Mouse (Mus musculus) kidney, adult 8-10 months (tissue): ENCODE data around the gene Mndal.
"Not testable (repeated sequence)": the region's sequence is repeated elsewhere in the genome, so short reads cannot be mapped to it uniquely, and the experiment has no call there.

Experiments
- DNase-seq, 2 experiments: peaks; one replicate each; pipeline ENCODE4 v3.0.0; 2022

Gene Mndal

DNA sequence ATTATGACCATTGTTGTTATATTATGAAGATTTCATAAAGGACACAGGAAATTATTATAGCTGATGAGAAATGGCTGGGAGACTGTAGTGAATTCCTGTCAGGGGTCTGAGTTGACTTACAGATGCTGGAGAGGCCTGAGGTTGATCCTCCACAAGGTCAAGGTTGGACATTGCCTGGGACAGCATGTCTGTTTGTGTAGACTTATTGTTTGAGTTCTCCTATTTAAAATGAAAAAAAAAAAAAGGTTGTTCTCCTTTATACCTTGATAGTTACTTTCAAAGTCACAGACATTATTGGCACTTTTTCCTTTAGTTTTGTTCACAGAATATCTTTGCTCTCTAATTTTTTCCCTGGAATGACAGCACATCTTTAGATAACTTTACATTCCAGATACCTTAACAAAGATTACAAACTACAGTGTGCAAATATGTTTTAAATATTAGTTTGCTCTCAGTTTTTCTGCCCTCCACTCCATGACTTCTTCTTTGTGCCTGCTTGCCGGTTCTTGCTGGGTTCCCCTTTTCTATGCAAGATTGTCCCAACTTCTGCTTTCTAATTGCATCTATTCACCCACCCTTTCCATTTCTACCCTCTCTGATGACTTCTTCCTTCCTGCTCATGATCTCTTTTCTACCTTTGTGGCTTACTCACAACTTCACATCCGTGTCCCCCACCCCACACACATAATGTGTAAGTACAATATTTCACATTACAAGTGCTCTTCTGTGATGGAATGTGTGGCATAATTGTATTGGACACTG, 55.1 kb downstream of the Mndal start:
- DNase-seq: not testable (repeated sequence)

DNA sequence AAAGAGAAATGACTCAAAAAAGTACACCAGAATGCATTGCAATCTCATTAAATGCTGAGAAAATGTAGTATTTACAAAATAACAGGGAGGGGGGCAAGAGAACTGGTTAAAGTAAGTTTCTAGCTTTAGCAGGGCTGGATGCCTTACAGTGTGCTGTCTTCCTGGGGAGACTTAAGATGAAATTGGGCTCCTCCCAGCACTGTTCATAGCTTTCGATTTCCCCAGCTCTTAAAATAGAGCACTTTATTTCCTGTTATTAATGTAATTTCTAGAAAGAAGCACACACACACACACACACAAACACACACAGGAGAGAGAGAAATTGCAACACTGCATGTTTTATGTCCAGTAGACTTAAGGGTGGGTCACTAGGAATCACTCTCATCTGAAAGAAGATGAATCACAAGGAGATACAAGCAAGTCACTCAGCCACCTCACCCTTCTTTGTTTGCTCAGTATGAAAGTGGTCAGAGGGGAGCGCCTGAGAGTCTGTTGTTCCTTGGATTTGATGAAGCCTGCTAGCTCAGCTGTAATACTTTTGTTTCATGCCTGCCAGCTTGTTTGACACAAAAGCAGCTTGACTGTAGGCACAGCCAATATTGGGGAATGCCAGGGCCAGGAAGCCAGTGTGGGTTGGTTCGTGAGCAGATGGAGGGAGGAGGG, 62.2 kb downstream of the Mndal start:
- DNase-seq: peak; percentile 7 to 21

DNA sequence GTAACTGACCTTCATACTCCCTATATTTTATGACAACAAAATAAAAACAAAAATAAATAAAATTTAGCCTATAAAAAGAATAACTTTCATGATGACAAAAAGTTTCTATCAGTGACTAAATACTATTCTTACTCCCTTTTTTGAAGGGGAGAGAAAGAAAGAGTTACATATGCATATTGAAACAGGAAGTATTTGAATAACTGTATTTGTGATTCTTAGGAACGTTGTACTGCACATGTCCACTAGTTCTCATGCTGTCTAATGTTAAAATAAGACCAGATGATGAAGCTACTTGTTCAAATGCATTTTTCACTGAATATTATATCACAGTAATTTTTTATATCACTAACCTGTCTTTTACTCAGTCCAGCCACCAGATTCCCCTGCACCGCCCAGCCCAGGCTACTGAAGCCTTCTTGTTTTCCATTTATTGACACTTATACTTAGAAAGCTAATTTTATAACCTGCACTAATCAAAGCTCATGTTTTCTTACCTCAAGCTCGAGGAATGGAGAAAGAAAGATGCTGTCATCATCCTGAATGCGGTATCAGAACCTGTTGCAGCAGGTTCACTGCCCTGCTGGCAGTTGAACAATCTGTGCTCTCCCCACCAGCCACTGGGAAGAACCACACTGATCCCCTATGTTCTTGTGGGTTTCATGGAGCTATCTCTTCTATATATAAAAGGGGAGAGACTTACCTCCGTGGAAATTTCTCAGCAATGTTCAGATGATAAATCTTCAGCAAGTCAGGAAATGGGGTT, 62.9 kb downstream of the Mndal start:
- DNase-seq: not testable (repeated sequence)

- not testable (repeated sequence) for DNase-seq
Measured at GRCm38 (mm10) chr1:173878264-173878663, 64.0 kb downstream of the Mndal start.

GRCm38 (mm10) chr1:173877125-173877524, 65.2 kb downstream of the Mndal start:
- DNase-seq: not testable (repeated sequence)

GRCm38 (mm10) chr1:173868586-173868985, 73.7 kb downstream of the Mndal start:
- DNase-seq: not testable (repeated sequence)

- no peak for DNase-seq
Measured at GRCm38 (mm10) chr1:173866504-173866903, 75.8 kb downstream of the Mndal start.

DNA sequence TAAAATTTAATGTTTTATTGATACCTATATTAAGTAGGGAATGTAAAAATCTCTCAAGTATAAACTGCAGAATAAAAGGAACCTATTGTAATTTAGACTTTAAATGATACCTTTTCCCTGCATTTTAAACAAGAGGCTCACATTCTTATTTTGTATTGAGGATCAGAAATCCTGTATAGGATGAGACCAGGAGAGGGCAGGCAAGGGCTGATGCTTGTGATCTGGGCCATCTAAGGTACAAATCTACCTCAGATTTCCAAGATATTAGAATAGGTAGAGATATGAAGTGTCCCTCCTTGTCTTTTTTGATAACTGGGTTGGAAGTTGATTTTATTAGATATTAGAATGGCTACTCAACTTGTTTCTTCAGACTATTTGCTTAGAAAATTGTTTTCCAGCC, 88.6 kb downstream of the Mndal start:
- not testable (repeated sequence) for DNase-seq

- not testable (repeated sequence) for DNase-seq
Measured at GRCm38 (mm10) chr1:173852853-173853252, 89.4 kb downstream of the Mndal start.

- DNase-seq: not testable (repeated sequence)
Measured at GRCm38 (mm10) chr1:173846193-173846592, 96.1 kb downstream of the Mndal start.

DNA sequence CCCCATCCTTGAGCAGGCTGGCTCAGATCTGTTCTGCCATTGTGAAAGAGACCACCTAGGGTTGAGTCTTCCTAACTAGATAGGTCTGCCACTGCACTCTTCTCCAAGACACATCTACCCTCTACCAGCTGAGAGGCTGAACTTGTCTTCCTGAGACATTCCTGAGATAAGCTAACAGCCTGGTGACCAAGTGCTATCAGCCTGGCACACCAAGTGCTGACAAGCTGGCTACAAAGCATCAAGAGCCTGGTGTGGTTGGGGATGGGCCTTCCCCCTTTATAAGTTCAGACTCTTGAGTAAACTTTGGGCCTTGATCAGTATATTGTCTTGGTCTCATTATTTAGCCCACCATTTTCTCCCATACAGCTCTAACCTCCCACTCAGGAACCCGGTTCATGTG, 97.5 kb downstream of the Mndal start:
- no peak for DNase-seq

DNA sequence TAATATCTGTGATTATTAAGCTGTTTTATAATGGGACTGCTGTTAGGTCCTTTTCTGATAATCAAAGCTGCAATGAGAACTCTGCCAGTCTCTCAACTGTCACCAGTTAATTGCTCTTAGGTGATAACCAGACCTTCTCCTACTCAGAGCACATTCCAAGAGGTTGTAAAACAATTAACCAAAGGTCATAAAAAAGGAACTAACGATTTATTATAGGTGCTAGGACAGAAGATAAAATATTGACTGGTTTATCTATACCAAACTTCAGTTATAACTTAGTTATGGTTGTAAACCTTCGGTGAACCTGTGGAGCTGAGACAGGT, 120.8 kb downstream of the Mndal start:
- not testable (repeated sequence) for DNase-seq

GRCm38 (mm10) chr1:173820794-173821480, 121.4 kb downstream of the Mndal start:
- not testable (repeated sequence) for DNase-seq

- DNase-seq: not testable (repeated sequence)
Measured at GRCm38 (mm10) chr1:173809294-173809693, 133.0 kb downstream of the Mndal start.

DNA sequence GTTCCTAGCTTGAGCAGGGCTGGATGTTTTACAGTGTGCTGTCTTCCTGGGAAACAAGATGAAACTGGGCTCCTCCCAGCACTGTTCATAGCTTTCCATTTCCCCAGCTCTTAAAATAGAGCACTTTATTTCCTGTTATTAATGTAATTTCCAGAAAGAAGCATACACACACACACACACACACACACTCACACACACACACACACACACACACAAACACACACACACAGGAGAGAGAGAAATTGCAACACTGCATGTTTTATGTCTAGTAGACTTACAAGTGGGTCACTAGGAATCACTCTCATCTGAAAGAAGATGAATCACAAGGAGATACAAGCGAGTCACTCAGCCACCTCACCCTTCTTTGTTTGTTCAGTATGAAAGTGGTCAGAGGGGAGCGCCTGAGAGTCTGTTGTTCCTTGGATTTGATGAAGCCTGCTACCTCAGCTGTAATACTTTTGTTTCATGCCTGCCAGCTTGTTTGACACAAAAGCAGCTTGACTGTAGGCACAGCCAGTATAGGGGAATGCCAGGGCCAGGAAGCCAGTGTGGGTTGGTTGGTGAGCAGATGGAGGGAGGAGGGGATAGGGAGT, 139.5 kb downstream of the Mndal start:
- peak; percentile 7 to 10 for DNase-seq

GRCm38 (mm10) chr1:173802207-173802606, 140.1 kb downstream of the Mndal start:
- not testable (repeated sequence) for DNase-seq

DNA sequence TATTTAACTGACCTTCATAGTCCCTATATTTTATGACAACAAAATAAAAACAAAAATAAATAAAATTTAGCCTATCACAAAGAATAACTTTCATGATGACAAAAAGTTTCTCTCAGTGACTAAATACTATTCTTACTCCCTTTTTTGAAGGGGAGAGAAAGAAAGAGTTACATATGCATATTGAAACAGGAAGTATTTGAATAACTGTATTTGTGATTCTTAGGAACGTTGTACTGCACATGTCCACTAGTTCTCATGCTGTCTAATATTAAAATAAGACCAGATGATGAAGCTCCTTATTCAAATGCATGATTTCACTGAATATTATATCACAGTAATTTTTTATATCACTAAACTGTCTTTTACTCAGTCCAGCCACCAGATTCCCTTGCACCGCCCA, 140.5 kb downstream of the Mndal start:
- not testable (repeated sequence) for DNase-seq
